Mouse (Mus musculus) monocyte, adult 5-6 weeks (primary cell): Measurements from ENCODE around the gene Ddost. TPM values are rescaled to one million over a fixed set of nuclear protein-coding genes. Genes with fewer than 3 reads are reported as not detected.

Experiments used
- ATAC-seq: fragments of 153-309, 156-312 bp; replicated peaks from 2 replicates; pipeline ENCODE4 v1.8.0; 2017; ENCODE audit warnings: mild to moderate bottlenecking; ENCODE audit not compliant: low TSS enrichment, insufficient number of reproducible peaks, severe bottlenecking, poor library complexity, low FRiP score
- total RNA-seq: library from RNA; stranded (forward); fragments of 200-1000, 200-491, 200-594 nt; gene quantifications from 3 replicates; pipeline ENCODE4 v1.2.3, GENCODE M21; 2017

Gene Ddost
- total RNA-seq, 1 experiment from 2014 or later, result 53.8 TPM

DNA sequence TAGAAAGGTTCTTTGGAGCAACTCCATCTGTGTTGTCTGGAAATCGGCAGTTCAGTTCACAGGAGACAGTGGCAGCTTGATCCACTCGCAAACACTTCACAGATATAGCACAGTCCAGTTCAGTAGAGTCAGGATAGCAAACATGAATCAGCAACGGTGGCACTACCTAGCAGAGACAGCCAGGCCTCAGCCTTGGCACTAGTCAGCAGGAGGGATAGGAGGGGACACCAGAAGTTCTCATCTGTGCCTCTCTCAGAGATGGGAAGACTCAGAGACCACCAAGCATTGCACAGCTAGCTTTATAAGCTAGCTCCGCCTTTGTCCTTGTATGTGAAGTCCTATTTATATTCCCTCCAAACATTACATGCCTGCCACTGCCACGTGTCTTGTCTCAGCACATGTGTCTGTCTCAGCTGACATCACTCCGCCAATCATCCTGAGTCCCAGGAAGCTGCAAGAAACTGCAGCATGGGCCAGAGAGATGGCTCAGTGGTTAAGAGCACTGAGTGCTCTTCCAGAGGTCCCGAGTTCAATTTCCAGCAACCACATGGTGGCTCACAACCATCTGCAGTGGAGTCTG is 23.5 kb downstream of the Ddost start:
- no peak for ATAC-seq

- ATAC-seq, result no peak
Measured at GRCm38 (mm10) chr4:138330264-138330671, 25.7 kb downstream of the Ddost start.

DNA sequence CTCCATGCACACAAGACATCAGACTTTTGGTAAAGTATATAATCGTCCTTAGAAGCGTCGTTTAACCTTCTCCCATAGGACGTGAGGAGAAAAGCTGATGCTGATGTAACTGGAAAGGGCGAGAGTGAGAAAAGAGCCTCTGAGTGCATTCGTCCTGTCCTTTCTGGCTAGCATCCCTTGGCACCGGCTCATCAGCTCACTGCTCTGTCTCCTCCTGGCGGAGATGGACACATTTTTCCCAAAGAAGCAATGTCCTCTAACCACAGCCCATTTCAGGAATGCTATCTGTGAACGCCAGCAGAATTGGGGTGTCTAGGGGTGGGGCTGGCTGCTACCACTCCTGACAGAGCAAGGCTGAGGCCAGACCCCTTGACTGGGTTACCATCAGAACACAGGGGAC is 27.1 kb downstream of the Ddost start:
- no peak for ATAC-seq

GRCm38 (mm10) chr4:138333135-138333534 is 28.6 kb downstream of the Ddost start:
- ATAC-seq, result no peak

- ATAC-seq, result no peak
Measured at GRCm38 (mm10) chr4:138335036-138335435, 30.5 kb downstream of the Ddost start.

- ATAC-seq, result no peak
Measured at GRCm38 (mm10) chr4:138335648-138336047, 31.1 kb downstream of the Ddost start.

- no peak for ATAC-seq
Measured at GRCm38 (mm10) chr4:138336876-138337275, 32.3 kb downstream of the Ddost start.

DNA sequence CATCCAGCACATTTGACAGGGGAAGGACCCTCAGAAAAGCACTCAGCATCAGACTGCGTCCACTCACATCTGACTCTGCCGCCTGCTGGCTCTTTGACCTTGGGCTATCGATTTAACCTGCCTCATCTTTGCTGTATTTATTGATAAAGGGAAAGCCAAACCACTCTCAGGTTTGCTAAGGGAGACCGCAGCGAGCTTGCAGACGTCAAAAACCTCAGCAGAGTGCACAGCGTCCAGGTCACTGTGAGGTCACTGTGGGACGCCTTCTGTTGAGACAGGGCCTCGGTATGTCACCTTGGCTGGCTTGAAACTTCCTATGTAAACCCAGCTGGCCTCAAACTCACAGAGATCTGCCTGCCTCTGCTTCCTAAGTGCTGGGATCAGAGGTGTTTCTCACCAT is 32.8 kb downstream of the Ddost start:
- ATAC-seq, result no peak

- 0 out of 2 replicates have a peak, but pooled peaks have one; percentile 51 for ATAC-seq
Measured at GRCm38 (mm10) chr4:138339963-138340362, 35.4 kb downstream of the Ddost start.

GRCm38 (mm10) chr4:138341393-138341792 is 36.9 kb downstream of the Ddost start:
- ATAC-seq, result no peak

DNA sequence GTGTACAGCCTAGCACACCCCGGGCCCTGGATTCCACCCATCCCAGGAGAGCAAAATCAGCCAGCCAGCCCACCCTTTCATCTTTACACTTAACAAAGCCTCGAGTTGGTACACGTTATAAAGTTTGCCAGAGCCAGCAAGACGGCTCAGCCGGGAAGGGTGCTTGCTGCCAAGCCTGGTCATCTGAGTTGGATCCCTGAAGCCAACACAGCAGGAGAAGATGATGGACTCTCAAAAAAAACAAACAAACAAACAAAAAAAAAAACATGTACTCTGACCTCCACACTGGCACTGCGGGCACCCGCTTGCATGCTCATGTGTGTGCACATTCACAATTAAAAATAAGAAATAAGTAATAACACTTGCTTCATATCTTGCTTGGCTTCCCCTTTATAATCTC is 37.5 kb downstream of the Ddost start:
- no peak for ATAC-seq

DNA sequence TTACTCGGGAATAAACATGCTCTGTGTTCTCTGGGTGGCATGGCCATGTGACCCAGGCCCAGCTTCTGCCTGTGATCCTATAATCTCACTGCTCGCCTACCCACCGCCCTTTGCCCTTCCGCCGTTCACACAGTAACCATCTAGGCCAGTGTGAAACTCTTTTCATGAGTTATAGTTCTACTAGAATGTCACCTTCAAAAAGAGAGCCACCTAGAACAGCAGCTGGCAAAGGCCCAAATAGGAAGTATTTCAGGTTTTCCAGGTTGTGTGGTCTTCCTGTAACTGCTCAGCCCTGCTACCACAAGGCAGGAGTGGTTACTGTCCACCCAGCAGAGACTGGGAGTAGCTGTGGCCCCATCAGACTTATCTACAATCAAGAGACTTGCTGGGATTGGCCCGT is 38.2 kb downstream of the Ddost start:
- ATAC-seq, result no peak

DNA sequence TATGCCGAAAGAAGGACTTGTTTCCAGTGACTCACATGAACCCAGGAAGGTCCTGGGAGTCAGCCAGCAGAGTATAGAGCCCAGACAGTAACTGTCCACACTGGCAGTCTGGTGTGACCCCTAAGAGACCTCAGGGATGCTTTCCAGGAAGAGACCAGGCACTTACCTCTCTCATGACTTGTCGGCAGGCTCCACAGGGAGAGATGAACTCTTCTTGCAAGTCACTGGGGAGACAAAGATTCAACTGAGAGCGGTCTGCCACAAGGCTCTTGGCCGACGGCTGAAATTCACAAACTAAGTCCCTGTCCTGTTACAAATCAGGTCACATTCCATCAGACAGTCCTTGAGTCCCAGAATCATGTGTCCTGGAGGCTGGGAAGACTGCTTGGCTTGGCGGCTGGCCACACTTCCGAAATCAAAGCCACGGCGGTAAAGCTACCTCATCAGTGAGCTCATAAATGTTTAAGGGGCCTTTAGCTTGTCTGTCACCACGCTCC is 38.9 kb downstream of the Ddost start:
- ATAC-seq, result no peak

GRCm38 (mm10) chr4:138344891-138345545 is 40.5 kb downstream of the Ddost start:
- ATAC-seq, result no peak

- no peak for ATAC-seq
Measured at GRCm38 (mm10) chr4:138347280-138347679, 42.8 kb downstream of the Ddost start.

DNA sequence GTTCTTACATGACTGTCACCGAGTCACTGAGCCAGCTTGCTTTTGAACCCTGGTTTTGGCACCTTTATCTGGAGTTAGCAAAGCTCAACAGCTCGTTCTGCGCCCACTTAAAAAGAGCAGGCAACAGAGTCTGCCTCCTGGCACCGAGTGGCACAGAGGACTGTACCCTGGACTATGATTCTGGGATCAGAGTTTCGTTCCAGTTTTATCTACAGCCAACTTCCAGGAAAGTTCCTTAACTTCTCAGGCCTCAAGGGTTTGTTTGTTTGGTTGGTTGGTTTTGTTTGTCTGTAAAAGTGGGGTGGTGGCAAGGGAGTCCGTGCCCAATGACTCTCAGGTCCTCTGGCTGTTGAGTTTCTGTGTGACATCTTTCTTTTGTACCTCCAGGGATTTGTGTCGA is 44.2 kb downstream of the Ddost start:
- ATAC-seq, result no peak

- ATAC-seq, result no peak
Measured at GRCm38 (mm10) chr4:138351821-138352220, 47.3 kb downstream of the Ddost start.

GRCm38 (mm10) chr4:138352692-138353091 is 48.2 kb downstream of the Ddost start:
- no peak for ATAC-seq

GRCm38 (mm10) chr4:138353438-138354171 is 49.1 kb downstream of the Ddost start:
- ATAC-seq, result no peak

GRCm38 (mm10) chr4:138355496-138355895 is 51.0 kb downstream of the Ddost start:
- no peak for ATAC-seq
